Mouse (Mus musculus) erythroblast, embryonic 14.5 days (primary cell): ENCODE data around the gene Gna14. TPM values are rescaled to one million over a fixed set of nuclear protein-coding genes. Genes with fewer than 3 reads are reported as not detected.

ENCODE experiments used
- H3K27me3 ChIP-seq: 2 replicates; pipeline ENCODE4 v1.6.1; 2012; ENCODE audit warnings: inconsistent platforms; ENCODE audit not compliant: control insufficient read depth
- H3K36me3 ChIP-seq: 2 replicates; pipeline ENCODE4 v1.6.1; 2012; ENCODE audit warnings: mild to moderate bottlenecking, inconsistent platforms; ENCODE audit not compliant: control insufficient read depth
- H3K4me1 ChIP-seq: 2 replicates; pipeline ENCODE4 v1.6.1; 2012; ENCODE audit warnings: inconsistent platforms; ENCODE audit not compliant: control insufficient read depth
- H3K4me3 ChIP-seq: replicated peaks from 2 replicates; pipeline ENCODE3; 2012; ENCODE audit warnings: moderate library complexity, mild to moderate bottlenecking, inconsistent platforms
- H3K9me3 ChIP-seq: 2 replicates; pipeline ENCODE4 v1.6.1; 2012; ENCODE audit warnings: low read length, inconsistent platforms, mixed read lengths; ENCODE audit not compliant: control insufficient read depth
- GATA1 ChIP-seq: IDR thresholded peaks from 2 replicates; pipeline ENCODE4 v1.6.1; 2012; ENCODE audit warnings: low read length, inconsistent platforms, mixed read lengths
- TAL1 ChIP-seq: IDR thresholded peaks from 3 replicates; pipeline ENCODE4 v1.6.1; 2012; ENCODE audit warnings: low read length, inconsistent platforms, mixed read lengths
- polyA plus RNA-seq: library from polyadenylated mRNA; stranded (reverse); fragments of >175 nt; gene quantifications from 2 replicates; pipeline ENCODE4 v1.2.3, GENCODE M21; 2012

Gene Gna14
- polyA plus RNA-seq, 1 experiment = not detected

- Histone ChIP-seq H3K4me1 (peaks cover 13% of the 10 kb centered on the region), H3K36me3 (no peaks in the 10 kb centered on the region), H3K4me3 (no peak overlapping the region), H3K27me3 (peaks cover 14% of the 10 kb centered on the region), H3K9me3 (peaks cover 3% of the 10 kb centered on the region; the same call in 1 of the 2 replicates)
- TF ChIP-seq TAL1 (no peak), GATA1 (no peak)
Observed at GRCm38 (mm10) chr19:16431368-16431767, 4.2 kb upstream of the Gna14 start.

GRCm38 (mm10) chr19:16434879-16435278 is 683 bp upstream of the Gna14 start:
- no peaks in the 10 kb centered on the region for H3K9me3 ChIP-seq
- no peak overlapping the region for H3K4me3 ChIP-seq
- H3K27me3 ChIP-seq = peaks cover 25% of the 10 kb centered on the region

GRCm38 (mm10) chr19:16436335-16437169 is 990 bp downstream of the Gna14 start:
- Histone ChIP-seq H3K9me3 (no peaks in the 10 kb centered on the region), H3K27me3 (peaks cover 25% of the 10 kb centered on the region), H3K4me3 (peak overlapping the region; percentile 48), H3K36me3 (no peaks in the 10 kb centered on the region), H3K4me1 (peaks cover 18% of the 10 kb centered on the region)
- TF ChIP-seq TAL1 (no peak), GATA1 (no peak)

More at GRCm38 (mm10) chr19:16434879-16435278, 683 bp upstream of the Gna14 start:
- no peaks in the 10 kb centered on the region for H3K36me3 ChIP-seq
- peaks cover 18% of the 10 kb centered on the region for H3K4me1 ChIP-seq
- TF ChIP-seq TAL1 (no peak), GATA1 (no peak)

- no peak overlapping the region for H3K4me3 ChIP-seq
Observed at GRCm38 (mm10) chr19:16437170-16437483, 1.6 kb downstream of the Gna14 start.

GRCm38 (mm10) chr19:16437906-16438305 is 2.3 kb downstream of the Gna14 start:
- Histone ChIP-seq H3K4me3 (no peak overlapping the region), H3K27me3 (peaks cover 25% of the 10 kb centered on the region), H3K36me3 (no peaks in the 10 kb centered on the region), H3K4me1 (peaks cover 18% of the 10 kb centered on the region), H3K9me3 (no peaks in the 10 kb centered on the region)
- no peak for TF ChIP-seq TAL1
- TF ChIP-seq GATA1 = no peak

More at GRCm38 (mm10) chr19:16437170-16437483, 1.6 kb downstream of the Gna14 start:
- TF ChIP-seq TAL1 (no peak), GATA1 (no peak)
- peaks cover 25% of the 10 kb centered on the region for H3K27me3 ChIP-seq
- peaks cover 18% of the 10 kb centered on the region for H3K4me1 ChIP-seq
- H3K36me3 ChIP-seq = no peaks in the 10 kb centered on the region
- H3K9me3 ChIP-seq = no peaks in the 10 kb centered on the region

- Histone ChIP-seq H3K4me1 (peaks cover 18% of the 10 kb centered on the region), H3K36me3 (no peaks in the 10 kb centered on the region), H3K27me3 (peaks cover 25% of the 10 kb centered on the region), H3K4me3 (no peak overlapping the region), H3K9me3 (no peaks in the 10 kb centered on the region)
- no peak for TF ChIP-seq GATA1
- no peak for TF ChIP-seq TAL1
Observed at GRCm38 (mm10) chr19:16439278-16439677, 3.7 kb downstream of the Gna14 start.

GRCm38 (mm10) chr19:16439834-16440233 is 4.3 kb downstream of the Gna14 start:
- TF ChIP-seq TAL1 = no peak
- no peak for TF ChIP-seq GATA1
- H3K36me3 ChIP-seq = no peaks in the 10 kb centered on the region
- peaks cover 25% of the 10 kb centered on the region for H3K27me3 ChIP-seq
- peaks cover 18% of the 10 kb centered on the region for H3K4me1 ChIP-seq
- no peak overlapping the region for H3K4me3 ChIP-seq
- no peaks in the 10 kb centered on the region for H3K9me3 ChIP-seq

- Histone ChIP-seq H3K4me1 (peaks cover 6% of the 10 kb centered on the region), H3K4me3 (no peak overlapping the region), H3K36me3 (no peaks in the 10 kb centered on the region), H3K27me3 (peaks cover 11% of the 10 kb centered on the region), H3K9me3 (no peaks in the 10 kb centered on the region)
- TF ChIP-seq GATA1 (no peak), TAL1 (no peak)
Observed at GRCm38 (mm10) chr19:16441329-16441728, 5.8 kb downstream of the Gna14 start.

GRCm38 (mm10) chr19:16443335-16443734 is 7.8 kb downstream of the Gna14 start:
- Histone ChIP-seq H3K4me1 (no peaks in the 10 kb centered on the region), H3K4me3 (no peak overlapping the region), H3K9me3 (no peaks in the 10 kb centered on the region), H3K36me3 (no peaks in the 10 kb centered on the region), H3K27me3 (no peaks in the 10 kb centered on the region)
- TF ChIP-seq TAL1 (no peak), GATA1 (no peak)
